Mouse (Mus musculus): Measurements from ENCODE around the gene Arl2bp. TPM values are rescaled to one million over a fixed set of nuclear protein-coding genes. Genes with fewer than 3 reads are reported as not detected.

Gene Arl2bp
- total RNA-seq, 2 experiments from 2014 or later, result 134 to 140 TPM

Other genes with a start within 250 kb of the Arl2bp start
- under 1 TPM; 0.30 to 0.81 TPM for gene Nlrc5, start 232.2 kb upstream of the Arl2bp start, total RNA-seq (2021)
- gene Cpne2, start 133.6 kb upstream of the Arl2bp start, total RNA-seq (2021), result 10 to 100 TPM; 56.9 to 67.4 TPM
- gene Rspry1, start 64.7 kb upstream of the Arl2bp start, total RNA-seq (2021), result 10 to 100 TPM; 42.9 to 47.7 TPM
- gene Fam192a, start 64.6 kb upstream of the Arl2bp start, total RNA-seq (2021), result 10 to 100 TPM; 39.0 to 54.3 TPM
- gene Pllp, start 29.7 kb downstream of the Arl2bp start, total RNA-seq (2021), result 1 to 10 TPM; 7.3 to 8.5 TPM
- not detected for gene Ccl22, start 79.0 kb downstream of the Arl2bp start, total RNA-seq (2021)
- 100 to 1,000 TPM in 1 of 2 experiments, 10 to 100 TPM in 1; 88.5 to 111 TPM for gene Cx3cl1, start 105.4 kb downstream of the Arl2bp start, total RNA-seq (2021)
- gene Ccl17, start 143.9 kb downstream of the Arl2bp start, total RNA-seq (2021), result 1 to 10 TPM; 2.4 to 2.8 TPM
- 10 to 100 TPM; 41.8 to 42.4 TPM for gene Coq9, start 171.7 kb downstream of the Arl2bp start, total RNA-seq (2021)
- gene Ciapin1, start 171.8 kb downstream of the Arl2bp start, total RNA-seq (2021), result 10 to 100 TPM; 84.3 to 84.6 TPM
- 10 to 100 TPM; 53.6 to 63.3 TPM for gene Polr2c, start 190.8 kb downstream of the Arl2bp start, total RNA-seq (2021)
- 100 to 1,000 TPM; 181 to 191 TPM for gene Dok4, start 209.7 kb downstream of the Arl2bp start, total RNA-seq (2021)

Measured in left cerebral cortex, postnatal 4 days (tissue).